Mouse (Mus musculus): ENCODE measurements around the gene Kcnip4.

Gene Kcnip4

DNA sequence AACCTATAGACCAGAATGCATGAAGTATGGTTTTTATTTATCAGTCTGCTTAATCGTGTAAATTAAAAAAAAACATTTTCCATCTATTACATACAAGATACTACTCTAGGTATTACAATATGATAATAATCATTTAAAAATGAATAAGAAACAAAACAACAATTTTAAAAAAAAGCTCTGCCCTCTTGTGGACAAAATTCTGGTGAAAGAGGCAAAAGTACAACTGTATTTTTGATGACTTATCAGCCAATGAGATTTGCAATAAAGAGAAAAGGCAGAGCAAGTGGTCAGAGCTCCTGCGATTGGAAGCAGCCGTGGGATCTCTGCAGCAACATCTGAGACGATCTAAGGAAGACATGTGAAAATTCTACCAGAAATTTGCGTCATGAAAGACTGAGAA lies 172.6 kb downstream of the Kcnip4 start:
- no peak for DNase-seq (ENCODE audit: low spot score in 2 of 2)

DNA sequence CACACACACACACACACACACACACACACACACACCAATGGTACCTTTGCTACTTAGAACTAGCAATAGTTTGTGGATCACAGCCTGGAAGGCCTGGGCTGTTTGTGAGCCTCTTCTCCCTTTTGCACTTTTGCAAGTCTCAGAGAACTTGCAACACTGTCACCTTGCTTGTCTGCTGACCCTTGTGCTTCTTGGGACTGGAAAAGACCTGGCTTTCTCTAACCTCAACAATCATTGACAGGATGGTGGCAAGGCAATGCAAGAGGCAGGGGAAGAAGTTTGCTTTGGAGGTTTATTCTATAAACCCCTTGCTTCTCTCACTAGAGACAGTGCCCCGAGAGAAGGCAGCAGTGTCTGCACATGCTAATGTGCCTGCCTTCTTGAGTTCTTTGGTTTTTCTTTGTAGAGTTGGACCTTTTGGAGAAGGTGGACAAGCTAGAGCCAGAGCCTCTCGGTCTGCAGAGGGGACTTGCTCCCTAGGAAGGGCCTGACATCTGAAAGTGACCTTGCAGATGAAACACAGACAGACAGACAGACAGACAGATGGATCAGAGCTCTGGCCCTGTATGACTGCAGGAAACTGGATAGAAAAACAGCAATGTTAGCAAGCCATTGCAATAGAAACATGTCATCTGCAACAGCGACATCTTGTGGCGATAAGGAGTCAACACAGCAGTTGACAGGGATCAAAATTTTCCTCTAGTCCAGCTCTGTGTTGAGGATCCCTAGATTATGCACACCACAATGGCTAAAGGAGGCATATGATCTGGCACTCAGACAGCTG lies 174.4 kb downstream of the Kcnip4 start:
- peak in 1 of 2 experiments; percentile 44 for DNase-seq (ENCODE audit: low spot score in 2 of 2)

DNA sequence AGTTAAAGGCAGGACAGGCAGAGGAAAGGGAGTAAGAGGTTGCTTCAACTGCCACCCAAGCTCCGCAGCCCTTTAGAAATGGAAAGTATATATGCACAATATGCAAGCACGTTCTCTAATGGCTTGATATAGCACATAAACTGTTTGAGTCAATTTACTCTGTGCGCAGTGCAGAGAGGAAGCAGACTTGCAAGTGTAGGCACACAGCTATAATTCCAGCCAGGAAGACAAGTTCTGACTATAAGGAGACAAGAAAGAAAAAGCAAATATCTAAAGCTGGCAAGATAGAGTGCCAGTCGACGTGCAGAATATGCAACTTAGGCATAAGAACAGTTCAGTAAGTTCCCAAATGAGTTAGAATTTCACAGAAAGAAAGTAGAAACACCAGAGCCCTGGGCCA lies 175.2 kb downstream of the Kcnip4 start:
- DNase-seq (ENCODE audit: low spot score in 2 of 2) = no peak

DNA sequence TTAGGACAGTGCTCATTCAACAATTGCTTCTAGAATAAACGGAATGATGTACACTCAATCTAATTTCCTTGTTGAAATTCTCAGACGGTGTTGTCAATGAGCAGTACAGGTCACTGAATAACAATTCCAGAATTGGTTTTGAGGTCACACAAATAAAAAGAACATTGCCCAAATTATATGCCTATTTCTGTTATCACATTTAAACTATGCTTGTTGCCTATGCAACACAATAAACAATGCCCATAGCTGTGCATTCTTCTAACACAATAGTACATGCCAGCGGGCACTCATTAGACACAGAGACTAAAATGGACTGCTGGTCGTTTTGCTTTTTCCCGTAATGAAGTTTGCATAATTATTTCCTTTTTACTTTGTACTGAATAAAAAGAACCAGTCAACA lies 176.2 kb downstream of the Kcnip4 start:
- no peak for DNase-seq (ENCODE audit: low spot score in 2 of 2)

DNA sequence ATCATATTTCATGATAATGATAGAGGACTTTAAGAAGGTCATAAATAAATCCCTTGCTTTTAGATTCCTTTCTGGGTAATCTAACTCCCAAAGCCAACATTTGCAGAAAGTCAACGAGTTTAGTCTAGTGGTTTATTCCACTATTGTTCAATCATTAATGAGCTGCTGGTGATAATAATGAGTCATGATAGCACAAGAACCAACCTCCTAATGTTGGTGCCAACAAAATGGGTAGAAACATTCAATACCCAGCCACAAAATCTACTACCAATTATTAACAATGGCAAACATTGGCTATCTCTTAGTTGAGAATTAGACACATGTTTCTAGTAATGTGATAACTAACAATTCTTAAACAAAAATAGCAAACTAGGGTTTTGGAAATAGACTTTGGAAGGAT lies 180.1 kb downstream of the Kcnip4 start:
- no peak for DNase-seq (ENCODE audit: low spot score in 2 of 2)

DNA sequence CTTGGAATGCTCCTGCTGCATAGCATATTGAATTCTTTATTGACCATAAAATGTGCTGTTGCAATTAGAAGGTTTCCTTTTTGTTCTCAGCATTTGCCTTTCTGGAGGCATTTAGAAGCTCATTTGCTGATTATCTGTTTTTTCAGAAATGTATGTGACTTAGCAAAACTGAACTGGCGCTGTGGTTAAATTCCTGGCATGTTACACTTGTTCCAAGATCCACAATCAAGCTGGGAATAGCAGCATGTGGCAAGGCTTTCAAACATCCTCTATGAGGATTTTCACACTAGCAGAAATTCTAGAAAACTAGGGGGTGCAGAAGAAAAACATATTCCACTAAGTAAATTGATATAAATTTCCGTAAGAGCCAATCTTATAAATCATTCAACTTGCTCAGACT lies 187.5 kb downstream of the Kcnip4 start:
- DNase-seq (ENCODE audit: low spot score in 2 of 2) = no peak

DNA sequence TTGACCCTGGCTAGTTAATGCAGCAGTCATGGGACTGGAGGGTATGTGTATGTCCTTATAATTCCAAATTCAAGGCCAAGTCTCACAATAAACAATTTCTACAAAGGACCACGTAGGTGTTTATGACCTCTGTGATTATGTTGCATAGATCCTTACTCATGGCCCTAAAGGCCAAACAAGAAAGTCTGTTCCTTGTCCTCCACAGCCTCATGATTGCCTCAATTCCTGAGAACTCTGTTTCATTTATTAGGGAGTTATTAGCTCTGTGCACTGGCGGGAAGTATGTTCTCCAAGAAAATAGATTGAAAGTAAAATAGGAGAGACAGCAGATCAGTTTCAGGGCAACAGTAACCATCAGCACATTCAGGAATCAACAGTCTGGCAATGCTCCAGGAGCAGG lies 191.6 kb downstream of the Kcnip4 start:
- DNase-seq (ENCODE audit: low spot score in 2 of 2) = no peak

DNA sequence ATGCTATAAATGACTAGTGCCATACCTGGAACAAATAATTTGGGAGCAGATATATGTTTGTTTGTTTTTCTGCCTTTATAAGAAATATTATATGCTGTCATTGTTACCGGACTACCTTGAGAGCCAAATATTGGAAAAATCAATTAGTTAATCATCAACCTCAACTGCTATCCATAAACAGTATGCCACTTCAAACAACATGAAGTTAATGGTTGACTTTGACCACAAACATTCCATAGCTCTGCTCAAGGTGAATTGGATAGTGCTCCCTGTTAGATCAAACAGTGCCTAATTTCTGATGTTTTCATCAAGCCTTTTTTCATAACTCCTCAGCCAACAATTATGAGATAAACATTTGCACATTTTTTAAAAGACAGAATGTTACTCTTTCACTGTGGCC lies 195.7 kb downstream of the Kcnip4 start:
- DNase-seq (ENCODE audit: low spot score in 2 of 2) = no peak

DNA sequence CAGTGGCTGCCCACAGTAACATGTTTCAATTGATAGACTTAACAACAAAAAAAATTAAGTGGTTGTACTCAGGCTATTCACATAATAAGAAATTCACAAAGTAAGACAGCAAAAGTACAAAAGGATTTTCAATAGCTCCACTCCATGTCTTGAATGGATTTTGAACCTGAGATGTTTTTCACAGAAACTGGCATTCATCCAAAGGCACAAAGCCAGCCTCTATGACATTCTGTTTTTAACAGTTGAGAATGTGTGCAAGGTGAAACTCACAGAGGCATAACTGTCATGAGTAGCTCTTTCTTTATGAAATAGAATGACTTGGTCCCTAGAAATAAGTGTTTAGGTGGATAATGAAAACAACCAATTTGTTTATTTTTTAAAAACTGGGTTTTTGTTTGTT lies 206.0 kb downstream of the Kcnip4 start:
- DNase-seq (ENCODE audit: low spot score in 2 of 2) = no peak

DNA sequence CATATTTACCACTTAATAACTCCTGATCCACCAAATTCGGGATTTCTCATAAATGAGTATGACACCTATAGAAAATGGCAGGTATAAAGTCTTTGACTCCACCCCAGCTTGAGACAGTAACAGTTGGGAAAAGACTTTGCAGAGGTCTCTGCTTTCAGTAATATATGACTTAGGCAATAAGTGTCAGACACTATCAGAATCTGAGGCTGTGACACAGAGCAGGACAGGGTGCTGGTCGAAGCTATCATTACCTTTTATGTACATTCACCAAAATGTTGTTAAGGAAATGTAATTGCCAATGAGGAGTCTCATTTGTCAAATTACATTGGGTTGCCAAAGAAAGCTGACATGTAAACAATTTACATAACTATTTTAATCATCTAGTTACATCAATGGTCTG lies 206.8 kb downstream of the Kcnip4 start:
- DNase-seq (ENCODE audit: low spot score in 2 of 2) = no peak

DNA sequence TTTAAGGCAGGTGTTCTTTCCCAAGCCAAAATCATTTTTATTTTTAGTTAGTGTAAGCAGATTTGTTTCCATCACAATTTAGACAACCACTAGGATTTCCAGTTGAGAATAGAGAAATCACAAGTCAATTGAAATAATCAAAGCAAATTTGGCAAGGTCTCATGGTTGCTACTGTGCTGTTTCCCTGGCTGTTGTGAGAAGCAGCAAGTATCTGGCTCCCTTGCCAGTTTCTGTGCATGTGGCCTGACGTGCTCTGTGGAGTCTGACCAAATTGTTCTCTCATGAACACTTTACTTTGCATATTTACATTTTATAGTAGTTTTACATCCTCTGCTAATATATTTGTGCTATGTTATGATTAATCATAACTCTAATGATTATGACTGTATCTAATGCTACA lies 217.9 kb downstream of the Kcnip4 start:
- no peak for DNase-seq (ENCODE audit: low spot score in 2 of 2)

DNA sequence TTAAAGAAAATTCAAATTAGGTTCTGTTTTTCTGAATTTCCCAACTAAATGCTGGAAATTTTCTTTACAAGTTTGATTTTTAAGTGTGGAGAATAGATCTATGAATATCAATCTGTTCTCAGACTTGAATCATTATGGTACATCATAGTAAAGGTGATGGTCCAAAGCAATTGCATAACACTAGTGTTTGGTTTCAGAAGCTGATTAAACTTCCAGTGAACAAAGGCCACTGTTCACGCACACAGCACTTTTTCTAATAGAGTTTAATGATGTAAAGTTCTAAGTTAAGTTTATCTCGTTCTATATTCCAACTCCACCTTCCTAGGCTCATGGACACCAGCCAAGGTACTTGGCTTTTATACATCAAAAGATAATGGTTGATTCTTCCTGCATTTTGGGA lies 219.4 kb downstream of the Kcnip4 start:
- no peak for DNase-seq (ENCODE audit: low spot score in 2 of 2)

DNA sequence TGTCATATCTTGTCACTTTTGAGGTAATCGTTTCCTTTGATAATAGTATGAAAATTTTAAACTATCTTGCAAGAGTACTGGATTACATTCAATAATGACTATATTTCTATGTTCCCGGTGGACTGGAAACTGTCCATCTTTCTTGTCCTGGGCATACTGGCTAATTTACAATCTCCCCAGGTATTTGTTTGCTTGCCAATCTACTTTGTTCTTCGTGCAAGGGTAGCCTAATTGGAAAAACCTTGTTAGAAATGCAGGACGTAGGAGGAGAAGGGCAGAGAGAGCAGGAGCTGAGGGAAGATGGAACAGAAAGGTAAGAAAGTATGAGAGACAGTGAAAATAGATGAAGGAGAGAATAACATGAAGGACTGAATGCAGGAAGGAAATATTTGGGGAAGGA lies 226.1 kb downstream of the Kcnip4 start:
- no peak for DNase-seq (ENCODE audit: low spot score in 2 of 2)

DNA sequence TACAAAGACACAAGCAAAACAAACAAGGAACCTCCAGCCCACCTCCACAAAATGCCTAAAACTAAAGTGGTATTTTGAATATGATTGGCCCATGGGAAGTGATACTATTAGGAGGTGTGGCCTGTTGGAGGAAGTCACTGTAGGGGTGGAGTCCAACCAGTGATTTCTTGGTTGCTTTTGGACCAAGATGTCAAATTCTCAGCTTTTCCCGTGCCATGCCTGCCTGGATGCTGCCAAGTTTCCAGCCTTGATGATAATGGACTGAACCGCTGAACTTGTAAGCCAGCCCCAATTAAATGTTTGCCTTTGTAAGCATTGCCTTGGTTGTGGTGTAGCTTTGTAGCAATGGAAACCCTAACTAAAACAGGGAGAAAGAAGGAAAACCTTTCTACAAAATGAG lies 232.3 kb downstream of the Kcnip4 start:
- no peak for DNase-seq (ENCODE audit: low spot score in 2 of 2)

DNA sequence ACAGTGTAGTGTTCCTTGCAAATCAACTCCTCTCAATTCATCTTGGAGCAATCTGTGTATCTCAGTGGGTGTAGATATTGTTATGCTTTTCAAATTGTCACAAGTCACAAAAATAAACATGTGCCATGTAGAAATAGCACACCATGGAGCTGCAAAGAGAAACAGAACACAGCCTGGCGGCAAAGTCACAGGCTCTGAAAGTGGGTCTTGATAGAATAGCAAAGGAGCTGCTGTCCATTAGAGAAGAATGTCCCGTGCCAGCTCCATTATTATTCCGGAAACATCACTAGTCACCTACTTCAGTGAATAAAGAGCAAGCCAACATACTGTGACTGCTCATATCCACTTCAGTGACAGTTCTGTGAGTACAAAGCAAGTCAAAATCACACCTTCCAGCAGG lies 232.9 kb downstream of the Kcnip4 start:
- no peak for DNase-seq (ENCODE audit: low spot score in 2 of 2)

DNA sequence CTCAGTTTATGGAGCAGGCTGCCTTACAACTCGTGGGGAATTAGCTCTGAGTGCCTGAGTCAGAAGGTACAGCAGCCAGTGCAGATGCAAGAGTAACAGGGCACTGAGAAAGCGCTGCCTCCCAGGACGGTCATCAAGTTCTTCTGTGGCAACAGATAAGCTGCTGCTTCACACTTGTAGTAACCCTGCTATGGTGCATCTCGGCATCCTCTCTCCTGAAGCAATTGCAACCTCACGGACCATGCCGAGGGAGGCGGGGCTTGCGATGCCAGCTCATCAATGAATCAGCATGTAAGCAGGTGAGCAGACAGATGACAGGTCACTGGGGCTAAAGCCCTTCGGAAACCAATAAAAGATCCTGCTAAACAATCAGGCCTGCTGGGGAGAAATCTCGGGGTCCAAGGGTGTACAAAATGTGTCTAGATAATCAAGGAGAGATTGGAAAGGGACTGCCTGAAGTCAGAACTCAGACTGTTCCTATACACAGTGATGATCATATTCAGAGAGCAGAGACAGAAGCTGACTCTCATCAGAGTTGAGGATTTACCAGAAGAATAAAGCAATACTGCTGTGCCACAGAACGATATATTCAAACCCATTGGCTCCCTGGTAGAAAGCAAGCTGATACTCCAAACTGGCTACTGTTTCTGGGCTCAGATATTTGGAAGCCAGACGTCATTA lies 239.1 kb downstream of the Kcnip4 start:
- peak in 1 of 2 experiments; percentile 17 for DNase-seq (ENCODE audit: low spot score in 2 of 2)

DNA sequence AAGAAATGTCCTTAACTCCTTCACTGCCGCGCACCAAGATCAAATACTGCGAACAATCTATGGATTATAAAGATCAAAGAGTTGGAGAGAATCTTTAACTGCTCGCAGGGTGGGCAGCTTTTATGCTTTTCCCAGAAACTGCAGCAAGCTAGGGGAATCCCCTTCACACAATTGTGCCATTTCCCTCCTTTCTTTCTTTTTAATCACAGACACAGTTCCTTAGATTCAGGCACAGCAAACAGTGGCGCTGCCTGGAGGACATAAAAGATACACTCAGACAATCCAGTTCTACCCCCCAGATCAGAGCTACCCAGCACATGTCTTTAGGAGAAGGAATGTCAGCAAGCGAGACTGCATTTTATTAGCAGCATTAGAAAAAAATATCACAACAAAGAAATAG lies 239.9 kb downstream of the Kcnip4 start:
- DNase-seq (ENCODE audit: low spot score in 2 of 2) = no peak

DNA sequence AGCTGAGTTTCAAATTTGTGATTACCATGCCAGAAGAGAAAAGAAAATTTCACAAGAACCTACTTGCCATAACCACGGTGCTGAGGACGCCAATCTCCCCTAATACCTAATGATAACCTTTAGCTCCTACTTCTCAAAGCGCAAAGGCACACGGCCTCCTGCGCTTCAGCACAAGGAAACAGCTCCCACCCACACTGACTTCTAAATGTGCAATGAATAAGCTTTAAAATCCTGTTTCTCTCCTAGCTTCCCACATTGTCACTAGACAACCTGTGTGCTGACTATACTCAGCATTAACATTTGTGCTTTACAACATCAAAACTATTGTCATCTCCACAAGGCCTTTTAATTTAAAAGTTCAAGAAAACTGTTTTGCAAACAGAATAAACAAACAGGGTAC lies 241.3 kb downstream of the Kcnip4 start:
- no peak for DNase-seq (ENCODE audit: low spot score in 2 of 2)

DNA sequence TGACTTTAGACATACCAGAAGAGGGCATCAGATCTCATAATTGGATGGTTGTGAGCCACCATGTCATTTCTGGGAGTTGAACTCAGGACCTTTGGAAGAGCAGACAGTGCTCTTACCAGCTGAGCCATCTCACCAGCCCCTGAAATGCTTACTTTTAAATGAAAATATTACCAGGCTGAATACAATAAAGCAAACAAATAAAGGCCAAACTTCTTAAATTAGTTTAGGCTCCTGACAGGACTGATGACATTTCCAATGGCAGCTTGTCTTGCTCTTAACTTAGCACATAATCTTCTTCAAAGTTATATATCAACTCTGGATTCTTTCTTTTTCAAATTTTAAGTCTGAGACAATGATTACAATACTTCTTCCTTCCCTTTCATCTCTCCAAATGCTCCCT lies 252.8 kb downstream of the Kcnip4 start:
- no peak for DNase-seq (ENCODE audit: low spot score in 2 of 2)

DNA sequence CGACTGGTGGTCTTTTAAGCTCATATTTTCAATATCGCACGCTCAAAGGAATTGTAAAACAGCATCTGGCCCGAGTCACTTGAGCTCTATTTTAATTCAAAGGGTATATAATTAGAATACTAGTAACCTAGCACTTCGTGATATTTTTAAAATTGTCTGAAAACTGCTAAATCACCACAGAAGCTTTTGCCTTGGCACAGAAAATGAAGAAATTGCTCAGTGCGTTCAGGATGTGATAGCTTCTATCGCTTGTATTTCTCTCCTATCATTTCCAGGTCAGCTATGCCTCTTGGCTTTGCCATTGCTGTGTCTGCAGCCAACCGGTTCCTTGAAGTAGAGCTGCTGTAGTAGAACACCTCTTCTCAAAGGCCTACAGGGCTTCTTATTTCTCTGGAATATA lies 255.9 kb downstream of the Kcnip4 start:
- DNase-seq (ENCODE audit: low spot score in 2 of 2) = no peak

DNA sequence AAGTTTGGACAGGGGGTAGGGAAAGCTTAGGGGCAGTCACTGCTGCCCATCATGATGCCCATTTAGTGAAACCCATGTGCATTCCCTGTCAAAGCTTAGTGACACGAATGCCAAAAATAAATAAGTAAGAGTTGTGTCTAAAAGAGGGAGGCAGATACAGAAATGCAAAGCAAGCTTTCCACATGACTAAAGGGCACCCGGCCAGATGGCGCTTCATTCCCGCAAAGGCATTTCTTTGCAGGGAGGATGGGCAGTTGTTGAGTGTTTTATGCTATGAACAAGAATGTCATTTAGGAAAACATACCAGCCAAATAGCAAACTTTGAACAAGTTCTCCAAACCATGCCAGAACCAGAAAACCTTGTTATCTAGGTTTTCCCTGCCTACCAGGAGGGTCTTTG lies 265.4 kb downstream of the Kcnip4 start:
- no peak for DNase-seq (ENCODE audit: low spot score in 2 of 2)

DNA sequence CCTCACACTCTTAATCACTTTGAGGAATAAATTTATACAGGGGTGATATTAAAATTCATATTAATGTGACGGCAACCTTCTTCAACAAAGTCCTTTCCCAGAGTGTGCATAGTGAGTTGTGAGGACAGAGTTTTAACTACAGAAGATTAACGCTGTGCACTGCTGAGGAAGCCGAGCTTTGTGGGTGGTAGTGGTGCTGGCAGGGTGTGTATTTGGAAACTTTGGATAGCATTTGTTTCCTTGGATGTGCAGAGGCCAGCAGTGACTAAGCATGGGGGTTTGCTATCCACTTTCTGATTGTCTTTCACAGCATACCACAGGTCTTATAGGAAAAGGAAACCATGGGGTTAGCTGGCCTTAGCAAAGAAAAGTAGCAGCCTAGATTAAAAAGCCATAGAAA lies 267.9 kb downstream of the Kcnip4 start:
- no peak for DNase-seq (ENCODE audit: low spot score in 2 of 2)

DNA sequence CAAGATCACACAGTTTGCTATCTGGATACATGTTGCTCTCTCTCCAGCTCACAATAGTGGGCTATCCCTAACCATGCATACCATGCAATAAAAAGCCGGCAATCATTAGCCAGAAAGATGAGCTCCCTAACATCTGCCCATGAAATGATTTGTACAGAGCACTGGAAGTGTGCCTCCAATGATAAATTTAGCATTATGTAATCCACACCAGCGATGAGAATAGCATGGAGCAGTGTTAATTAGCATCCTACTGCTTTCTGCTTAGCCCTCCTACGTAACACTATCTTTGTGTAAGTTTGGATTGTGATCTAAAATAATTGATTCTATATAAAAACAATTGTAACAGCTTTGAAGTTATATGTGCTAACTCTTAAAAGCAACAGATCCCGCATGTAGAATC lies 268.7 kb downstream of the Kcnip4 start:
- DNase-seq (ENCODE audit: low spot score in 2 of 2) = no peak

DNA sequence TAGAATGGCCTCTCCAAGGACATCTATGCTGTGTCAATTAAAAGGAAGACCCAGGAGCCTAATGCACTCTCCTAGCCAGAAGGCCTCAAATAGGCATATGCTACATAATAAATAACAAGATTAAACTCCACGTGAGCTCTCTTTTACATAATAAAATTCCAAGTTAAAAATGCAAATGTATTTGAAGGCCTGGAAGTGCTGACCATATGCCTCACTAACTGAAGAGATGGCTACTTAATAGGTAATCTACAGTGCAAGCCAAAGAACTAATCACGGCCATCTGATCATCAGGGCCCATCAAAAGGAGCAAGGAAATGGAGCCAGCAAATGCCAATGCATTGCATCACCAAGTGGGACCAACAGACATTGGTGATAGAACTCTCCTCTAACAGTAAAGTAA lies 277.6 kb downstream of the Kcnip4 start:
- DNase-seq (ENCODE audit: low spot score in 2 of 2) = no peak

Data from frontal cortex, postnatal 10 days (tissue).